Mouse (Mus musculus) CH12.LX (cell line): ENCODE results near the gene Irgc1. TPM values are rescaled to one million over a fixed set of nuclear protein-coding genes. Genes with fewer than 3 reads are reported as not detected.

Experiments
- DNase-seq: peaks from one replicate; pipeline ENCODE4 v3.0.0-alpha.2; 2013; ENCODE audit errors: extremely low read depth
- H3K27ac ChIP-seq: 2 replicates; pipeline ENCODE4 v1.5.1; 2012; ENCODE audit warnings: low read depth, mild to moderate bottlenecking, control low read depth, moderate library complexity; ENCODE audit not compliant: insufficient read depth
- H3K27me3 ChIP-seq: replicated peaks from 2 replicates; pipeline ENCODE3; 2012; ENCODE audit warnings: inconsistent platforms
- H3K36me3 ChIP-seq, 2 experiments: replicated peaks in 1 of 2; 2 replicates each; pipeline versions ENCODE3 to v1.6.1; 2012; ENCODE audit warnings: inconsistent platforms in 1 of 2, low read length in 1 of 2, mild to moderate bottlenecking in 1 of 2, mixed read lengths in 1 of 2, moderate library complexity in 1 of 2; ENCODE audit not compliant: control insufficient read depth in 1 of 2, insufficient read depth in 1 of 2
- H3K4me1 ChIP-seq, 2 experiments: 2 replicates each; pipeline ENCODE4 v1.6.1; 2012; ENCODE audit warnings: inconsistent platforms in 1 of 2, moderate library complexity in 1 of 2; ENCODE audit not compliant: insufficient read depth in 2 of 2, control insufficient read depth in 1 of 2
- H3K4me2 ChIP-seq: 2 replicates; pipeline ENCODE4 v1.6.1; 2012; ENCODE audit warnings: low read depth, mild to moderate bottlenecking, control low read depth; ENCODE audit not compliant: poor library complexity, insufficient read depth, severe bottlenecking
- H3K4me3 ChIP-seq, 3 experiments: fragments of 150-350 bp in 1 of 3; sonication (generic) in 1 of 3; replicated peaks in 1 of 3; 2 replicates each; pipeline versions ENCODE3 to v1.5.1; 2011 to 2012; ENCODE audit warnings: low read depth in 2 of 3, low read length in 2 of 3, mild to moderate bottlenecking in 2 of 3, moderate library complexity in 2 of 3, control low read depth in 1 of 3, improper control_type of control experiment in 1 of 3, inconsistent platforms in 1 of 3, mixed read lengths in 1 of 3; ENCODE audit not compliant: poor library complexity in 1 of 3
- H3K79me2 ChIP-seq: replicated peaks from 2 replicates; pipeline ENCODE4 v1.6.1; 2012; ENCODE audit warnings: mild to moderate bottlenecking, moderate library complexity; ENCODE audit not compliant: control insufficient read depth, poor library complexity, insufficient read depth, severe bottlenecking; ENCODE audit errors: extremely low read depth
- H3K9ac ChIP-seq: 2 replicates; pipeline ENCODE4 v1.6.1; 2012; ENCODE audit warnings: low read depth, mild to moderate bottlenecking, control low read depth, moderate library complexity; ENCODE audit not compliant: insufficient read depth
- H3K9me3 ChIP-seq: replicated peaks from 2 replicates; pipeline ENCODE3; 2012; ENCODE audit warnings: low read length, inconsistent platforms, mixed read lengths
- CHD1 ChIP-seq: IDR thresholded peaks from 2 replicates; pipeline ENCODE4 v1.6.1; 2012; ENCODE audit warnings: low read depth, low read length, improper control_type of control experiment, inconsistent platforms
- CTCF ChIP-seq, 2 experiments: IDR thresholded peaks in 1 of 2; conservative IDR thresholded peaks in 1 of 2; 2 replicates each; pipeline ENCODE4 v1.5.1; 2011 to 2012; ENCODE audit warnings: low read depth in 2 of 2, low read length in 2 of 2, improper control_type of control experiment in 1 of 2, inconsistent platforms in 1 of 2, mild to moderate bottlenecking in 1 of 2, moderate library complexity in 1 of 2
- HCFC1 ChIP-seq: IDR thresholded peaks from 2 replicates; pipeline ENCODE4 v1.6.1; 2012; ENCODE audit warnings: low read depth, mild to moderate bottlenecking, inconsistent platforms, low read length, improper control_type of control experiment
- JUN ChIP-seq: IDR thresholded peaks from 2 replicates; pipeline ENCODE4 v1.6.1; 2011; ENCODE audit warnings: low read depth, mild to moderate bottlenecking, low read length, improper control_type of control experiment, moderate library complexity; ENCODE audit not compliant: insufficient read depth
- JUND ChIP-seq: conservative IDR thresholded peaks from 2 replicates; pipeline ENCODE4 v1.6.1; 2011; ENCODE audit warnings: low read depth, low read length, improper control_type of control experiment
- MAX ChIP-seq: IDR thresholded peaks from 2 replicates; pipeline ENCODE4 v1.6.1; 2011; ENCODE audit warnings: low read length, improper control_type of control experiment
- NELFE ChIP-seq: IDR thresholded peaks from 2 replicates; pipeline ENCODE4 v1.6.1; 2011; ENCODE audit warnings: low read depth, low read length, improper control_type of control experiment
- NRF1 ChIP-seq: IDR thresholded peaks from 2 replicates; pipeline ENCODE4 v1.6.1; 2014; ENCODE audit warnings: low read depth, mild to moderate bottlenecking, inconsistent platforms, low read length, improper control_type of control experiment, moderate library complexity
- PAX5 ChIP-seq: IDR thresholded peaks from 2 replicates; pipeline ENCODE4 v1.6.1; 2012; ENCODE audit warnings: low read length, inconsistent platforms, mixed read lengths
- POLR2A ChIP-seq: IDR thresholded peaks from 2 replicates; pipeline ENCODE4 v1.6.1; 2011; ENCODE audit warnings: low read depth, mild to moderate bottlenecking, improper control_type of control experiment, low read length
- POLR2AphosphoS2 ChIP-seq: IDR thresholded peaks from 2 replicates; pipeline ENCODE4 v1.6.1; 2011; ENCODE audit warnings: low read depth, low read length, improper control_type of control experiment
- RAD21 ChIP-seq: IDR thresholded peaks from 2 replicates; pipeline ENCODE4 v1.6.1; 2011; ENCODE audit warnings: low read depth, mild to moderate bottlenecking, low read length, improper control_type of control experiment, moderate library complexity
- SIN3A ChIP-seq: IDR thresholded peaks from 2 replicates; pipeline ENCODE4 v1.6.1; 2012; ENCODE audit warnings: low read length, improper control_type of control experiment, inconsistent platforms
- SMC3 ChIP-seq: IDR thresholded peaks from 2 replicates; pipeline ENCODE4 v1.6.1; 2011; ENCODE audit warnings: low read depth, low read length, improper control_type of control experiment
- TBP ChIP-seq: conservative IDR thresholded peaks from 2 replicates; pipeline ENCODE4 v1.6.1; 2011; ENCODE audit warnings: low read depth, low read length, improper control_type of control experiment
- ZC3H11A ChIP-seq: IDR thresholded peaks from 2 replicates; pipeline ENCODE4 v1.6.1; 2012; ENCODE audit warnings: low read depth, mild to moderate bottlenecking, inconsistent platforms, low read length, improper control_type of control experiment
- ZKSCAN1 ChIP-seq: IDR thresholded peaks from 2 replicates; pipeline ENCODE4 v1.6.1; 2012; ENCODE audit warnings: low read depth, inconsistent platforms, low read length, improper control_type of control experiment, borderline replicate concordance
- ZMIZ1 ChIP-seq: IDR thresholded peaks from 2 replicates; pipeline ENCODE4 v1.6.1; 2012; ENCODE audit warnings: low read depth, mild to moderate bottlenecking, inconsistent platforms, low read length, improper control_type of control experiment
- ZNF384 ChIP-seq: IDR thresholded peaks from 2 replicates; pipeline ENCODE4 v1.6.1; 2012; ENCODE audit warnings: low read depth, low read length, improper control_type of control experiment, inconsistent platforms
- dilution Hi-C: fragments of 300-500 bp; cut with MboI; formaldehyde crosslinking; loops from 2 replicates; pipeline ENCODE4 v1.14.3; 2020; ENCODE audit warnings: low sequenced_read_pairs; ENCODE audit not compliant: extremely low pct_unique_long_range_greater_than_20kb, extremely low pct_ligation_motif_present
- in situ Hi-C: fragments of 300-500 bp; cut with MboI; formaldehyde crosslinking; loops from 3 replicates; pipeline ENCODE4 v1.14.3; 2019; ENCODE audit warnings: low sequenced_read_pairs, low pct_ligation_motif_present, low pct_unique_long_range_greater_than_20kb, mixed read lengths
- polyA plus RNA-seq: library from polyadenylated mRNA; unstranded; fragments of >175 nt; gene quantifications from 2 replicates; pipeline ENCODE4 v1.2.1, GENCODE M21; 2012; ENCODE audit warnings: low read depth; ENCODE audit not compliant: insufficient read length
- total RNA-seq, 2 experiments: library from RNA; depleted of rRNA; stranded (reverse); fragments of 300-350 nt in 1 of 2; fragments of >200 nt in 1 of 2; gene quantifications; 2 replicates each; pipeline ENCODE4 v1.2.3; 2012 to 2014

Irgc1 gene
- total and polyA plus RNA-seq, 3 experiments, result not detected

DNA sequence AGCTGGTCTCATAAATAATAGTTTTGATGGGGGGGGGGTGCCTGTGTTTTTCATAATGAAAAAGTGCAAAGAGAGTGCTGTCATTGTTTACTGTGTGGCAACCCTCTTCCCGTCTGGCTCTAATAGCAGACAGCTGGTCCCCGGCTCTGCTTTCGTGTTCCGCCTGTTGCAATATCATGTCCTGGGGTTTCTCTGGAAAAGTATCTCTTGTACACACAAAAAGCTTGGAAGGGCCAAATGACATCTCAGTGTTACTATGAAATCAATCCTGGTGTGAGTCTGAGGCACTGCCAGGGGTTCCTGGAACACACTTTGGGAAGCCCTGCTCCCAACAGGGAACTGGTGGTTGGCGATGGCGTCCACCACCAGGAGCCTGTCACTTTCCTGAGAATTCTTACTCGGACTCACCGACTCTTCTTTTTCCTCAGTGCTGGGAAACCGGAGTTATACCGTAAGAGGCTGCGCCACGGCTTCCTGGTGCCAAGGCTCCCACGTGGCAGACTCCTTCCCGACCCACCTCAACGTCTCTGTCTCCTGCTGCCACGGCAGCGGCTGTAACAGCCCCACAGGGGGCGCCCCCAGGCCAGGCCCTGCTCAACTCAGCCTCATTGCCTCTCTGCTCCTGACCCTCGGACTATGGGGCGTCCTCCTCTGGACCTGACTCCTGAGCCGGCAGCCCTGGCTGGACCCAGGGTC is 22.9 kb upstream of the Irgc1 start:
- dilution Hi-C loops, result no loop called here
- Histone ChIP-seq H3K4me1 (no peaks in the 10 kb centered on the region), H3K4me3 (no peak overlapping the region), H3K27ac (no peak overlapping the region), H3K36me3 (no peaks in the 10 kb centered on the region), H3K27me3 (peaks cover 33% of the 10 kb centered on the region), H3K9ac (no peak overlapping the region), H3K9me3 (peaks cover 26% of the 10 kb centered on the region), H3K4me2 (no peak overlapping the region), H3K79me2 (no peaks in the 10 kb centered on the region)
- in situ Hi-C loops, result loop anchor here (10.0 kb wide), 1 partner anchor 180 kb away; no protein-coding TSS in a partner anchor
- no peak for DNase-seq
- TF ChIP-seq POLR2A (no peak), JUND (no peak), CTCF (conservative IDR thresholded peaks at IDR 0.05 in 1 of 2, IDR thresholded peaks at IDR 0.05 in 1 of 2; ENCODE audit: low read depth in 2 of 2, low read length in 2 of 2) (peak in 1 of 2 experiments; percentile 55; a peak in 2 of 4 replicates), SMC3 (0 out of 2 replicates have a peak, but pooled peaks have one; percentile 20), SIN3A (no peak), ZKSCAN1 (no peak), MAX (no peak), NRF1 (no peak)

DNA sequence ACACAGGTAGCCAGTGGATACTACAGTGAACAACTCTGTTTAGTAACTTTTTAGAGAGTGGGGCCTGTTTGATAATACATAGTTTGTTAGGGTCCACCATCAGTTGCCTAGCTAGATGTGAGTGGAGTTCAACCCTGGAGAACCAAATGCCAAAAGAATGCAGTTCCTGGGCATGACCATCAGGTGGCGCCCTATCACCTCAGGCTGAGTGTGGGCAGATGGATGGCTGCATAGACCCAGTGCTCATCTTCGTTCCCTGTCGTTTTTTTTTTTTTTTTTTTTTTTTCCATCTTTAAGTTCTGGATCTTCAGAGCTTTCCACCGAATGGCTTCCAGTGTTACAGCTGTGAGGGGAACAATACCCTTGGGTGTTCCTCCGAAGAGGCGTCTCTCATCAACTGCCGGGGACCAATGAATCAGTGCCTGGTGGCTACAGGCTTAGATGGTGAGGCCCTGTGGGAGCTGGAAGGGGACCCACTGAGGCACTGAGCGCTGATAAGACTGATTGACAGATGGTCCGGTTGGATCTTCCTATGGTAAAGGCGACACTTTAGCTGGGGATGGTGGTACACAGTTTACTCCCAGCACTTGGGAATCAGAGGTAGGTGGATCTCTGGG is 21.9 kb upstream of the Irgc1 start:
- Histone ChIP-seq H3K4me3 (no peak overlapping the region), H3K9ac (no peak overlapping the region), H3K4me2 (no peak overlapping the region), H3K9me3 (peaks cover 33% of the 10 kb centered on the region), H3K36me3 (no peaks in the 10 kb centered on the region), H3K27me3 (peaks cover 25% of the 10 kb centered on the region), H3K27ac (no peak overlapping the region), H3K79me2 (no peaks in the 10 kb centered on the region), H3K4me1 (no peaks in the 10 kb centered on the region)
- dilution Hi-C loops, result no loop called here
- in situ Hi-C loops, result loop anchor here (10.0 kb wide), 1 partner anchor 181 kb away; no protein-coding TSS in a partner anchor
- TF ChIP-seq ZNF384 (peak; percentile 90), CHD1 (no peak), RAD21 (peak; percentile 84), PAX5 (no peak), JUN (no peak), ZMIZ1 (no peak), TBP (no peak), CTCF (conservative IDR thresholded peaks at IDR 0.05 in 1 of 2, IDR thresholded peaks at IDR 0.05 in 1 of 2; ENCODE audit: low read depth in 2 of 2, low read length in 2 of 2) (peak; percentile 87 to 92), NELFE (no peak), POLR2A (no peak), SIN3A (no peak), SMC3 (peak; percentile 76), ZC3H11A (peak; percentile 46), POLR2AphosphoS2 (no peak), HCFC1 (no peak)
- peak; percentile 67 for DNase-seq
